Mouse (Mus musculus) cerebellum, postnatal 4 days (tissue): ENCODE data around the gene Mtm1.
A peak's percentile ranks its signal among the peaks of the same experiment; 100 is the strongest.
"Not testable (repeated sequence)": the region's sequence is repeated elsewhere in the genome, so short reads cannot be mapped to it uniquely, and the experiment has no call there.

Source experiments
- DNase-seq, 2 experiments: peaks; one replicate each; pipeline ENCODE4 v3.0.0; 2022; ENCODE audit warnings: low spot score in 2 of 2, mixed read lengths in 1 of 2

The Mtm1 gene

DNA sequence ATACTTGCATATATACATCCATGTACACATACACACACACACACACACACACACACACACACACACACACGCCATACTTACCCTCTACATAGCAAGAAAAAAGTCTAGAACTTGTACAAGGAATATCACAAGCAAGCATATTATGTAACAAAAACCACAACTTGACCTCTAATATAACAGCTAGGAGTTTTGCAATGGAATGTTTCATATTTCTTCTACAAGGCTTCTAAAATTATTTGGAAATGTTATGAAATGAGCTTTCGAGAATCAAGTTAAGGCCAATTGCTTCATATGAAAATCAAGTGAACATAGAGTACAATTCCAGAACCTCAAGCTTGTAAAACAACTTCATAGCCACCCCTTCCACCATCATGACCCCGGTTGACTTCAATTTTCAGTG lies 74.9 kb downstream of the Mtm1 start:
- no peak for DNase-seq

GRCm38 (mm10) chrX:71287088-71287487 lies 76.5 kb downstream of the Mtm1 start:
- no peak for DNase-seq

DNA sequence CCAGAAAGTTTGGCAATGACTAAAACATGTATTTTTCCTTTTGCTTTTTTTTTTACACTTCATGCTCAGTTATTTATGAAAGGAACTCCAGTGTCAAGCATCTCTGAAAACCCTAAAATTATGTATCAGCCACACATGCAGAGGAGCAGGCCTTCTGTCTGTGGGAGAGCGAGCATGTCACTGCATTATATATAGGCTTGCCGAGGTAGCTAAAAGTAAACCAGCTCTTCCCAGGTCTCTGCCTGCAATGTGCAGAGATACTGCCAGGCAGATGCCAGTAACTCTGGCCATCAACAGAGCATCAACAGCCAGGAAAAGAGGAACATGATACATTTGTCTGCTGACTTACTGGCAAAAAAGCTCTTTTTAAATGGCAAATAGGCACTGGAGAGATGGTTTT lies 83.6 kb downstream of the Mtm1 start:
- DNase-seq, result no peak

- no peak for DNase-seq
Observed at GRCm38 (mm10) chrX:71296005-71296404, 85.4 kb downstream of the Mtm1 start.

DNA sequence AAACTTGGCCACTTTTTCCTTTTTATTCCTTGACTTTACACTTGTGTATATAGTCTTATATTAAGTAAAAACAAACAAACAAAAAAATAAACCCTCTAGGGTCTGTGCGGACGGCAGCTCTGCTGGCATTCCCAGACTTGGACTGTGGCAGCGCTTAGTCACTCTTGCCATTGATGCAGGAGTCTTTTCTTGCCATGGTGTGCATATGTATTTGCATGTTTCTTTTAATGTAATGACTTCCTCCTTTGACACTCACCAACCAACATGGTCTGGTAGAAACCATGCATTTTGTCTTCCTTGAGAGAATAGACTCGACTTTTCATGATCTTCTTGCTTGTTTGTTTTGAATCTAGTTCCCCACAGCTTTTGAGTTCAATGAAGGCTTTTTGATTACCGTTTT lies 91.6 kb downstream of the Mtm1 start:
- DNase-seq, result no peak

DNA sequence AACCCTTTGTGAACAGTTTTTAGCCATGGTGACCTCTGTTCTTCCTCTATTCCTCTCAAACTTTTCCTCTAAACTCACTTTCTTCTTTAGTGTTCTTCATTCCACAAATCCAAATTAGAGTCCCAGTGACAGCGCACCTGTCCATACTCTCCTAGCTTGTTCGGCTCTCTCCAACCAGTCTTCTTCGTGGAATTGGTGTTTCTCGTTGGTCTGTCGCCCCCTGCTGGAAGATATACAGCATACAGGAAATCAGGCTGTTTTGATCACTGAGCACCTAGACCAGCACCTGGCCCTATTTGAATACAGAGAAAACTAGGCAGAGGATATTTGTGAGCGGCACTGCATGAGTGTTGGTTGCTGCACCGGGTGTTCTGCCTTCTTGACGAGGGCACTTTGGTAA lies 100.7 kb downstream of the Mtm1 start:
- DNase-seq, result peak in 1 of 2 experiments; percentile 26

DNA sequence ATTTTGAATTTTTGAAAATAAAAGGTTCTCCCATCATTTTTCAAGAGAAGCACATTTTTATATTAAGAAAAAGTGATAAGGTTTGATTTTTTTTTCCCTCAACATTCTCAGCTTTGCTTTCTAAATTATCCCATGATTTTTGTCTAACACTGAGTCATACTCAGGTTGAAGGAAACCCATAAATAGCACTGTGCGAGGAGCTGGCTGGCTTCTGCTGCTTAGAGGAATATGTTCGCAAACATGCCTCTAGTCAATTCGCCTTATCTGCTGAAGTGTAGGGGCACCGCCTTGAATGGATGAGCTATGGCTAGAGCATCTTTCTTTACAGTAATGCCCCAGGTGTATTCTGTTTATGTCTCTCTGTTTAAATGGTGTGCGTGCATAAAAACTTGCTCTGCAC lies 103.8 kb downstream of the Mtm1 start:
- DNase-seq, result no peak

DNA sequence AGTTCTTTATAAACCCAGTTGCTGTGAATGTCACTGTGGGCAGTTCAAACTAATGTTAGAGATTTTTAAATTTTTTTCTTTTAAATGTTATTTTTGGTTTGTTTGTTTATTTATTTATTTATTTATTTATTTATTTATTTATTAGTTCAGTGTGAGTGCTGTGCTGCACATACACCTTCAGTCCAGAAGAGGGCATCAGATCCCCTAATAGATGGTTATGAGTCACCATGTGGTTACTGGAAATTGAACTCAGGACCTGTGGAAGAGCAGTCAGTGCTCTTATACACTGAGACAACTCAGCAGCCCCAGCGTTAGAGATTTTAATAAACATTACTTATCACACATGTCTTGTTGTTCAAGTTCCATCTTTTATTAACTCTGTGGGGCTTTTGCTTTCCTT lies 141.5 kb downstream of the Mtm1 start:
- no peak for DNase-seq

DNA sequence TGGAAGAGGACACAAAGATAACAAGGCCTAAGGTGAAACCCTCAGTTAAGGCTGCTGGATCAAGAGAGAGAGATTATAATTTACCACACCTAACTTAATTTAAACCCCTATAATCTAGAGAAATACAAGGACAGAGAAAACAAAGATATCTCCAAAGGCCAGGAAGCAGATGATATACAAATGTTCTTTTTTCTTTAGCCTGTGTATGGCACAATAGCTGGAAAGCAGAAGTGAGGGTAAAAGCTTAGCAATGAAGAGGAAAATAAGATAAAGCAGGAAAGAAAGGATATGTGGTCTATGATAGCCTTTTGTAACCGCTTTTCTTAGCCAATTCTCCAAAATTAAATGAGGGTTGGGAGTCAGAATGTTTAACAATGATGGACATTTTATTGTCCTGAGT lies 144.8 kb downstream of the Mtm1 start:
- DNase-seq, result no peak

DNA sequence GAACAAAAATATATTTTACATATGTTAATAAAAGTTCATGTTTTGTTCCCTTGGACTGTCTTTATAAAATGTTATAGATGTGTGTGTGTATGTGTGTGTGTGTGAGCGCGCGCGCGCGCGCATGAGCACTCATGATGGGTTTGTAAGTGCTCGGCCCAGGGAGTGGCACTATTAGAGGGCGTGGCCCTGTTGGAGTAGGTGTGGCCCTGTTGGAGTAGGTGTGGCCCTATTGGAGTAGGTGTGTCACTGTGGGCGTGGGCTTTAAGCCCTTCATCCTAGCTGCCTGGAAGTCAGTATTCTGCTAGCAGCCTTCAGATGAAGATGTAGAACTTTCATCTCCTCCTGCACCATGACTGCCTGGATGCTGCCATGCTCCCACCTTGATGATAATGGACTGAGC lies 151.2 kb downstream of the Mtm1 start:
- DNase-seq, result not testable (repeated sequence)

GRCm38 (mm10) chrX:71364062-71364461 lies 153.5 kb downstream of the Mtm1 start:
- DNase-seq, result no peak

DNA sequence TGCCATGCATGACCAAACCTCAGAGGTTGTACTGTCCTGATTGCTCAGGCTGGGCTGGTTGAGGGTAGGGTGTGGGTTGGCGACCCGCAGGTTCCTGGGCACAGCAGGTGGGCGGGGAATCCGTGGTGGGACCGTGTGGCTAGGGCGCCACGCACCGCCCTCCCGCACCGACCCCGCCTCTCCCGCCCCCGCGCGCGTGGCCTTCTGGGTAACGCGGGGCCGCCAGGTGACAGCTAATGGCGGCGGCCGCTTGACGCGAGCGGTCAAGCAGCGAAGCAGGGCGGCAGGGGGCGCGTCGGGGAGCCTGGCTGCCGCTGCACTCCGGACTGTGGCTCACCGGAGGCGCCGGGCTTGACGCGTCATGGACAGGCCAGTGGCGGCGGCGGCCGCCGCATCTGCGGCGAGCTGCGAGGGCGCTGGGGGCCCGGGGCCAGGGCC lies 154.0 kb downstream of the Mtm1 start, which contains the start of gene Mtmr1:
Mtmr1 (plus strand) TSS at position 207 of the 438 bp plus-strand sequence.
- DNase-seq, result peak; percentile 31 to 63

DNA sequence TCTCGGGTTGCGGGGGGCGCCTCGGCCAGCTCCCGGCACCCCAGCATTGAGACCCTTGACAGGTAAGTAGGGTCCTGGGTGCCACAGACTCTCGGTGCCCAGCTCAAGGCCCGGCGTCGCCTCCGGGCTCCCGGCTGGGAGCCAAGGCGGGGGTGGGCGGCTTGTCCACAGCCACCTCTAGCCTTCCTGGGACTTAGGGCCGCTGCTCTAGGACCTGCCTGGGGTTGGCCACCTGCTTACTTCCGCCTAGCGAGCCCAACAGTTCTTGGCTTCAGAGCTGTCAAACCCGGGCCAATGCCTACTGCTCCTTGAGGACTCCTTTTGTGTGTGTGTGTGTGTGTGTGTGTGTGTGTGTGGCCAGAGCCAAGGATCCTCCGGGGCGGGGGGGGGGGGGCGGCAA lies 154.4 kb downstream of the Mtm1 start:
- peak in 1 of 2 experiments; percentile 17 for DNase-seq
